In genomic region chr9:20976216-20976960, GRCm38 (mm10) we compare ENCODE assay signal across 8 mouse cellular contexts. TPM values are rescaled to one million over a fixed set of nuclear protein-coding genes. Genes with fewer than 3 reads are reported as not detected.
A peak's percentile ranks its signal among the peaks of the same experiment; 100 is the strongest.
DNase-seq lines count a peak whose midpoint lies in the region; ATAC-seq and TF ChIP-seq lines count a peak whose summit lies in the region.

TSS of gene S1pr2 (minus strand) at chr9:20976781.

- WGBS in embryonic facial prominence, embryonic 12.5 days, result under 1% methylated on average over 44 of the region's 47 CpGs
- under 1% methylated on average over 43 of the region's 47 CpGs for WGBS in intestine, postnatal 0 days
- 9% methylated on average over 33 of the region's 47 CpGs for WGBS in limb, embryonic 14.5 days
- under 1% methylated on average over 40 of the region's 47 CpGs for WGBS in midbrain, embryonic 15.5 days
- under 1% methylated on average over 46 of the region's 47 CpGs for WGBS in spleen, adult 2 months

- TF ChIP-seq POLR2A in limb, embryonic 14.5 days (IDR thresholded peaks at IDR 0.05; ENCODE audit: borderline replicate concordance, extremely low read depth, insufficient read depth, insufficient read length), result peak; percentile 18; the same call in 1 of the 2 replicates
- no peak for TF ChIP-seq POLR2A in spleen, adult 2 months (IDR thresholded peaks at IDR 0.05; ENCODE audit: low read depth, low read length)

- peak within 1 kb of the TSS; percentile 86 for H3K4me3 ChIP-seq in embryonic facial prominence, embryonic 12.5 days
- peak within 1 kb of the TSS; percentile 86 for H3K4me3 ChIP-seq in intestine, postnatal 0 days (ENCODE audit: low read depth, low read length)
- H3K4me3 ChIP-seq in limb, embryonic 14.5 days (replicated peaks; ENCODE audit: low read length), result peak within 1 kb of the TSS; percentile 92
- peak within 1 kb of the TSS; percentile 70 for H3K4me3 ChIP-seq in midbrain, embryonic 15.5 days
- peak within 1 kb of the TSS; percentile 76 for H3K4me3 ChIP-seq in spleen, adult 2 months (ENCODE audit: extremely low read depth, insufficient read depth, insufficient read length)

- H3K27ac ChIP-seq in embryonic facial prominence, embryonic 12.5 days, result peak within 1 kb of the TSS; percentile 99
- H3K27ac ChIP-seq in intestine, postnatal 0 days (ENCODE audit: low read depth, low read length), result peak within 1 kb of the TSS; percentile 84
- peak within 1 kb of the TSS; percentile 98 for H3K27ac ChIP-seq in limb, embryonic 14.5 days (replicated peaks; ENCODE audit: low read depth, low read length)
- H3K27ac ChIP-seq in midbrain, embryonic 15.5 days, result peak within 1 kb of the TSS; percentile 42; the same call in 1 of the 2 replicates
- H3K27ac ChIP-seq in spleen, adult 2 months (ENCODE audit: insufficient read depth, low read length), result peak within 1 kb of the TSS; percentile 16; the same call in 1 of the 2 replicates

- no peaks in the 10 kb centered on the region for H3K36me3 ChIP-seq in embryonic facial prominence, embryonic 12.5 days
- no peaks in the 10 kb centered on the region for H3K36me3 ChIP-seq in intestine, postnatal 0 days (ENCODE audit: control insufficient read depth, insufficient read depth)
- H3K36me3 ChIP-seq in limb, embryonic 14.5 days (ENCODE audit: control insufficient read depth, insufficient read depth, low read length), result no peaks in the 10 kb centered on the region; the same call in 1 of the 2 replicates
- no peaks in the 10 kb centered on the region for H3K36me3 ChIP-seq in midbrain, embryonic 15.5 days (replicated peaks)
- H3K36me3 ChIP-seq in spleen, adult 2 months (ENCODE audit: control insufficient read depth, insufficient read depth, low read length), result no peaks in the 10 kb centered on the region

- no peak for TF ChIP-seq CTCF in intestine, postnatal 0 days (IDR thresholded peaks at IDR 0.05; ENCODE audit: low read depth)
- TF ChIP-seq CTCF in spleen, adult 2 months (IDR thresholded peaks at IDR 0.05; ENCODE audit: extremely low read depth, insufficient read depth, insufficient read length, insufficient replicate concordance), result no peak

- peak within 1 kb of the TSS; percentile 82 for H3K4me2 ChIP-seq in embryonic facial prominence, embryonic 12.5 days (replicated peaks)
- H3K4me2 ChIP-seq in intestine, postnatal 0 days (replicated peaks; ENCODE audit: low read depth), result peak within 1 kb of the TSS; percentile 97
- peak within 1 kb of the TSS; percentile 70 for H3K4me2 ChIP-seq in limb, embryonic 14.5 days (replicated peaks; ENCODE audit: low read depth, low read length, severe bottlenecking)
- peak within 1 kb of the TSS; percentile 99 for H3K4me2 ChIP-seq in midbrain, embryonic 15.5 days

- H3K4me1 ChIP-seq in embryonic facial prominence, embryonic 12.5 days, result peaks cover 47% of the 10 kb centered on the region
- H3K4me1 ChIP-seq in intestine, postnatal 0 days (replicated peaks; ENCODE audit: control insufficient read depth, insufficient read depth, low read length), result peaks cover 9% of the 10 kb centered on the region
- peaks cover 41% of the 10 kb centered on the region for H3K4me1 ChIP-seq in limb, embryonic 14.5 days (ENCODE audit: control insufficient read depth, insufficient read depth, low read length)
- peaks cover 32% of the 10 kb centered on the region for H3K4me1 ChIP-seq in midbrain, embryonic 15.5 days
- peaks cover 7% of the 10 kb centered on the region for H3K4me1 ChIP-seq in spleen, adult 2 months (ENCODE audit: control insufficient read depth, insufficient read depth, insufficient read length)

- no peaks in the 10 kb centered on the region for H3K27me3 ChIP-seq in embryonic facial prominence, embryonic 12.5 days
- H3K27me3 ChIP-seq in intestine, postnatal 0 days (replicated peaks; ENCODE audit: control insufficient read depth, insufficient read depth, low read length), result no peaks in the 10 kb centered on the region
- H3K27me3 ChIP-seq in limb, embryonic 14.5 days (ENCODE audit: control insufficient read depth, insufficient read depth, low read length), result no peaks in the 10 kb centered on the region
- 0 out of 2 replicates have a peak, but pooled peaks cover 3% of the 10 kb centered on the region for H3K27me3 ChIP-seq in midbrain, embryonic 15.5 days (replicated peaks)
- peaks cover 5% of the 10 kb centered on the region for H3K27me3 ChIP-seq in spleen, adult 2 months (ENCODE audit: control insufficient read depth, insufficient read depth, low read length)

- peak within 1 kb of the TSS; percentile 90 for H3K9ac ChIP-seq in embryonic facial prominence, embryonic 12.5 days
- H3K9ac ChIP-seq in intestine, postnatal 0 days (ENCODE audit: low read depth, low read length), result peak within 1 kb of the TSS; percentile 71
- H3K9ac ChIP-seq in limb, embryonic 14.5 days (ENCODE audit: low read depth, low read length, severe bottlenecking), result peak within 1 kb of the TSS; percentile 93
- H3K9ac ChIP-seq in midbrain, embryonic 15.5 days, result peak within 1 kb of the TSS; percentile 64

- peak; percentile 59 for ATAC-seq in embryonic facial prominence, embryonic 12.5 days (ENCODE audit: insufficient number of reproducible peaks, insufficient read depth, low FRiP score, low TSS enrichment)
- ATAC-seq in intestine, postnatal 0 days, result peak; percentile 77
- peak; percentile 80 for ATAC-seq in limb, embryonic 14.5 days (ENCODE audit: low FRiP score, low read depth)
- ATAC-seq in midbrain, embryonic 15.5 days (replicated peaks), result peak; percentile 69

- DNase-seq in cerebellum, postnatal 14 days, result peak; percentile 36 to 55
- DNase-seq in cerebellum, adult 8-10 months, result no peak
- DNase-seq in heart, adult 11 months, result peak; percentile 99
- DNase-seq in limb, embryonic 14.5 days (ENCODE audit: low spot score), result peak; percentile 92
- DNase-seq in spleen, adult 2 months (ENCODE audit: low read depth in 1 of 2, low spot score in 2 of 2), result peak; percentile 43 to 52

- H3K9me3 ChIP-seq in embryonic facial prominence, embryonic 12.5 days, result no peaks in the 10 kb centered on the region
- no peaks in the 10 kb centered on the region for H3K9me3 ChIP-seq in intestine, postnatal 0 days (ENCODE audit: control insufficient read depth)
- no peaks in the 10 kb centered on the region for H3K9me3 ChIP-seq in limb, embryonic 14.5 days (ENCODE audit: control insufficient read depth, low read length)
- H3K9me3 ChIP-seq in midbrain, embryonic 15.5 days, result no peaks in the 10 kb centered on the region

RNA-seq across cellular contexts. Expression of gene S1pr2, which starts in this region (rescaled TPM):
- polyA plus RNA-seq in embryonic facial prominence, embryonic 12.5 days (2016; fragmentation: Nextera tagmentation; extraction: Ambion mirVana), result 48.7 and 53.0 TPM in 2 replicates
- polyA plus RNA-seq in intestine, postnatal 0 days (2015; fragmentation: Nextera tagmentation; extraction: Ambion mirVana), result 9.5 and 11.4 TPM in 2 replicates
- polyA plus RNA-seq in limb, embryonic 14.5 days (2012; rRNA removed), result 28.3 and 37.6 TPM in 2 replicates
- polyA plus RNA-seq in limb, embryonic 14.5 days (2014; fragmentation: Nextera tagmentation; extraction: Ambion mirVana), result 59.9 and 67.9 TPM in 2 replicates
- polyA plus RNA-seq in midbrain, embryonic 15.5 days (2015; fragmentation: Nextera tagmentation; extraction: Ambion mirVana), result 11.3 and 11.7 TPM in 2 replicates
- polyA plus RNA-seq in spleen, adult 2 months (2012; rRNA removed), result 3.4 and 3.9 TPM in 2 replicates

Comparison
In these comparisons a context has a peak if more than half of its experiments do, and no peak if none do; other contexts are left out.
1. H3K27ac ChIP-seq: peak in every context shown above with its lines; median percentile 99 in embryonic facial prominence, embryonic 12.5 days; 98 in limb, embryonic 14.5 days; 84 in intestine, postnatal 0 days; 42 in midbrain, embryonic 15.5 days; 16 in spleen, adult 2 months.